Mouse (Mus musculus): ENCODE data around the gene Shh. TPM values are rescaled to one million over a fixed set of nuclear protein-coding genes. Genes with fewer than 3 reads are reported as not detected.

Shh gene
- polyA plus RNA-seq, 2 experiments: 0.04 TPM; not detected in 1

DNA sequence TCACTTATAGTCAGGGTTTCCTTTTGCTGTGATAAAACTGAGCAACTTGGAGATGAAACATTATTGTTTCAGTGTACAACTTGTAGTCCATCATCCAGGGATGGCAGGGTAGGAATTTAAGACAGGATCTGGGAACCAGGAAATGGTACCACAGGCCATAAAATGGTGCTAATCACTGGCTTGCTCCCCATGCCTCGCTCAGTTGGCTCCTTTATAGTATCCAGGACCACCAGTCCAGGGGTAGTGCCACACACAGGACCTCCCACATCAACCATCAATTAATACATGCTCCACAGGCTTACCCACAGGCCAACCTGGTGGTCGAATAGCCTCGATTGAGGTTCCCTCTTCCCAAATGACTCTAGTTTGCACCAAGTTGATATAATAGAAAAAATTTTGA lies 15.9 kb upstream of the Shh start:
- no peaks in the 10 kb centered on the region for H3K9me3 ChIP-seq (ENCODE audit: control insufficient read depth, low read length)
- no peak overlapping the region for H3K4me2 ChIP-seq (ENCODE audit: low read depth)
- H3K4me1 ChIP-seq (replicated peaks; ENCODE audit: control insufficient read depth in 2 of 2, insufficient read depth in 2 of 2, low read length in 1 of 2): no peaks in the 10 kb centered on the region
- 45% methylated on average over 3 of the region's 3 CpGs for whole genome bisulfite sequencing (ENCODE audit: insufficient replicate concordance)
- DNase-seq (ENCODE audit: low read depth in 3 of 3, low spot score in 3 of 3) (no peak), ATAC-seq (ENCODE audit: insufficient read depth) (no peak)
- no peaks in the 10 kb centered on the region for H3K36me3 ChIP-seq (replicated peaks; ENCODE audit: control insufficient read depth, insufficient read depth, low read depth)
- H3K27ac ChIP-seq: no peak overlapping the region
- TF ChIP-seq CTCF (IDR thresholded peaks at IDR 0.05; ENCODE audit: low read depth) (no peak), EP300 (IDR thresholded peaks at IDR 0.05; ENCODE audit: low read depth) (no peak)
- no peaks in the 10 kb centered on the region for H3K27me3 ChIP-seq (ENCODE audit: control insufficient read depth, insufficient read depth, low read length)
- H3K4me3 ChIP-seq (ENCODE audit: insufficient read depth in 1 of 2, low read depth in 2 of 2, low read length in 2 of 2): no peak overlapping the region
- no peak overlapping the region for H3K9ac ChIP-seq (replicated peaks)

DNA sequence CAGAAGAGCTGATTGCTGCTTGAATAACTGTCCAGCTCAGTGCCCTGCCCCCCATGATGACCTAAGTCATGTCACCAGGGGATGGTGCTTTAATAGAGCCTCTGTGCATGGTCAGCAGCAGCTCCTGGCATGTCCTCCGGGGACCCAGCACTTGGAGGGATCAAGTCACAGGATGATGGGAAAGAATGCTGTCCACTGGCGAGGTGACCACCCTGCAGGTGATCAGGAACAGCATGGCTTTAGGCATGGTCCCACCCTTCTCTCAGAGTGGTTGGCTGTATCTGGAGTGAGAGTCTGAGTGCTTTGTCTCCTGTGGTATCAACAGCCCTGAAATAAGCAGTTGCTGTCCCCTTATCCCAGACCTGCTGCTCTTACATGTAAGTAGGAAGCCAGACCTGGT lies 14.7 kb upstream of the Shh start:
- Histone ChIP-seq H3K27me3 (ENCODE audit: control insufficient read depth, insufficient read depth, low read length) (no peaks in the 10 kb centered on the region), H3K9me3 (ENCODE audit: control insufficient read depth, low read length) (no peaks in the 10 kb centered on the region), H3K4me2 (ENCODE audit: low read depth) (no peak overlapping the region), H3K36me3 (replicated peaks; ENCODE audit: control insufficient read depth, insufficient read depth, low read depth) (no peaks in the 10 kb centered on the region), H3K4me3 (ENCODE audit: insufficient read depth in 1 of 2, low read depth in 2 of 2, low read length in 2 of 2) (no peak overlapping the region), H3K4me1 (replicated peaks; ENCODE audit: control insufficient read depth in 2 of 2, insufficient read depth in 2 of 2, low read length in 1 of 2) (no peaks in the 10 kb centered on the region), H3K9ac (replicated peaks) (no peak overlapping the region), H3K27ac (no peak overlapping the region)
- WGBS (ENCODE audit: insufficient replicate concordance): 41% methylated on average over 2 of the region's 2 CpGs
- DNase-seq (ENCODE audit: low read depth in 3 of 3, low spot score in 3 of 3) (no peak), ATAC-seq (ENCODE audit: insufficient read depth) (no peak)
- TF ChIP-seq CTCF (IDR thresholded peaks at IDR 0.05; ENCODE audit: low read depth) (no peak), EP300 (IDR thresholded peaks at IDR 0.05; ENCODE audit: low read depth) (no peak)

DNA sequence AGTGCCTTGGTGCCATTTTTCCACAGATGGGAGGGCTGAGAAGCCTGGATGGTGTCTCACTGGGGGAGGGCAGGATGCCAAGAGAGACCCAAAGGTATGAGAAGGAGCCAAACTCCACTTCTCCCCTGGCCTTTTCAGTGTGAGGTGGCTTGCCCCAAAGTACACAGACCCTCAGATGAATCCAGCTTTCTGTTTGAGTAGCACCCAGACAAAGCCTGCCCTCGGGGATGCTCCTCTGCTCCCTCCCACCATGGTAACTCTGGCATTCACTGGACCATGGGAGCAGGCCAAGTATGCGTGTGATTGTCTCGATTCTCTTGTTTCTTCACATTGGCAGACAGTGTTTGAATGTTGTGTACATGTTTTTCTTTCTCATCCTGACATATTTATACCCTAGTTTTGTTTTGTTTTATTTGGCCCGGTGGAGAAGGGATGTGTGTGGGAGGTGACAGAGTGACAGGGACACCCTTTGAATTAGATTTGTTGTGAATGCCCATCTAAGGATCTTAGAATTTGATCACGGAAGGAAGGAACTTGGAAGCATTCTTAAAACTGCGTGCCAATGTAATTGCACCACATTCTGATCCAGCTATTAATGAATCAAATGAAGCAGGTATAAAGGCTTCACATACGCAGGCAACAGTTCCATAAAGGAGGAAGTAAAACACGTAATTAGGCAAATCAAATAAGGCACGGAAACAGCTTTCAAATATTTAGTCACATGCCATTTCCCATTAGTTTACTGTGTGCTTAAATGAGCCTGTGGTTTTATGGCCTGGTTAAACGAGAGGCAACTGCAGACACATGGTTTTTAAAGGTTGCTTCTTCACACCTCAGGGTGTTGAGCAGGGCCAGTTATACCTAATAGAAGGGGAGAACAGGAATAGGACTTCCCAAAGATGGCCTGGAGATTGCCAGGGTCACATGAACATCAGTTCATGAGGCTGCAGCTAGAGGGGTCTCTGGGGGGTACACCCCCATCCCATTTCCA lies 9.6 kb upstream of the Shh start:
- no peak for DNase-seq (ENCODE audit: low read depth in 3 of 3, low spot score in 3 of 3)
- ATAC-seq (ENCODE audit: insufficient read depth): no peak

DNA sequence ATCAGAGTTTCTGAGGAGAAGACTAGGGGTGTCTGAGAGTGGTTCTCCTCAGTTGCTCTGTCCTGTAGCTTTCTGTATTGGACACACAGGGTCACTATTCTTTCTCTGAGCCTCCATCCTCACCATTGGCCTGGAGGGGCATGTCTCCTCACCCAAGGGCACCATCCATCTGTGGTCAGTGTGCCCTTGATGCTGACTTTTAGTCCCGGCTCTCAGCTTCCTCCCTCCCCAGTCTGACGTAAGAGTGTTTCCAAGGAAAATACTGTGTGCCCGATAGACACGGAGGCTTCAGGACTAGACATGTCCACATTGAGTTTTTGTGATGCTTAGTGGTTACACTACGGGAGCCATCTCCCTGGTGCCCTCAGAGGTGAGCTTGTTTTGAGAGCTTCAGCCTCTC lies 6.5 kb upstream of the Shh start:
- no peak for DNase-seq (ENCODE audit: low read depth in 3 of 3, low spot score in 3 of 3)
- no peak for ATAC-seq (ENCODE audit: insufficient read depth)
- H3K27ac ChIP-seq: no peak overlapping the region
- H3K36me3 ChIP-seq (replicated peaks; ENCODE audit: control insufficient read depth, insufficient read depth, low read depth): no peaks in the 10 kb centered on the region
- no peak overlapping the region for H3K4me2 ChIP-seq (ENCODE audit: low read depth)
- 58% methylated on average over 5 of the region's 5 CpGs for WGBS (ENCODE audit: insufficient replicate concordance)
- H3K4me1 ChIP-seq (replicated peaks; ENCODE audit: control insufficient read depth in 2 of 2, insufficient read depth in 2 of 2, low read length in 1 of 2): no peaks in the 10 kb centered on the region
- no peak overlapping the region for H3K4me3 ChIP-seq (ENCODE audit: insufficient read depth in 1 of 2, low read depth in 2 of 2, low read length in 2 of 2)
- no peaks in the 10 kb centered on the region; the same call in 1 of the 2 replicates for H3K27me3 ChIP-seq (ENCODE audit: control insufficient read depth, insufficient read depth, low read length)
- no peaks in the 10 kb centered on the region for H3K9me3 ChIP-seq (ENCODE audit: control insufficient read depth, low read length)
- no peak for TF ChIP-seq CTCF (IDR thresholded peaks at IDR 0.05; ENCODE audit: low read depth)
- TF ChIP-seq EP300 (IDR thresholded peaks at IDR 0.05; ENCODE audit: low read depth): no peak
- H3K9ac ChIP-seq (replicated peaks): no peak overlapping the region

More for the DNA sequence above, 9.6 kb upstream of the Shh start:
- WGBS (ENCODE audit: insufficient replicate concordance): 46% methylated on average over 10 of the region's 10 CpGs
- no peak overlapping the region for H3K27ac ChIP-seq
- H3K4me3 ChIP-seq (ENCODE audit: insufficient read depth in 1 of 2, low read depth in 2 of 2, low read length in 2 of 2): no peak overlapping the region
- no peak overlapping the region for H3K4me2 ChIP-seq (ENCODE audit: low read depth)
- no peaks in the 10 kb centered on the region for H3K4me1 ChIP-seq (replicated peaks; ENCODE audit: control insufficient read depth in 2 of 2, insufficient read depth in 2 of 2, low read length in 1 of 2)
- no peaks in the 10 kb centered on the region for H3K27me3 ChIP-seq (ENCODE audit: control insufficient read depth, insufficient read depth, low read length)
- H3K9ac ChIP-seq (replicated peaks): no peak overlapping the region
- H3K9me3 ChIP-seq (ENCODE audit: control insufficient read depth, low read length): no peaks in the 10 kb centered on the region
- H3K36me3 ChIP-seq (replicated peaks; ENCODE audit: control insufficient read depth, insufficient read depth, low read depth): no peaks in the 10 kb centered on the region
- TF ChIP-seq EP300 (IDR thresholded peaks at IDR 0.05; ENCODE audit: low read depth): no peak
- TF ChIP-seq CTCF (IDR thresholded peaks at IDR 0.05; ENCODE audit: low read depth): no peak

DNA sequence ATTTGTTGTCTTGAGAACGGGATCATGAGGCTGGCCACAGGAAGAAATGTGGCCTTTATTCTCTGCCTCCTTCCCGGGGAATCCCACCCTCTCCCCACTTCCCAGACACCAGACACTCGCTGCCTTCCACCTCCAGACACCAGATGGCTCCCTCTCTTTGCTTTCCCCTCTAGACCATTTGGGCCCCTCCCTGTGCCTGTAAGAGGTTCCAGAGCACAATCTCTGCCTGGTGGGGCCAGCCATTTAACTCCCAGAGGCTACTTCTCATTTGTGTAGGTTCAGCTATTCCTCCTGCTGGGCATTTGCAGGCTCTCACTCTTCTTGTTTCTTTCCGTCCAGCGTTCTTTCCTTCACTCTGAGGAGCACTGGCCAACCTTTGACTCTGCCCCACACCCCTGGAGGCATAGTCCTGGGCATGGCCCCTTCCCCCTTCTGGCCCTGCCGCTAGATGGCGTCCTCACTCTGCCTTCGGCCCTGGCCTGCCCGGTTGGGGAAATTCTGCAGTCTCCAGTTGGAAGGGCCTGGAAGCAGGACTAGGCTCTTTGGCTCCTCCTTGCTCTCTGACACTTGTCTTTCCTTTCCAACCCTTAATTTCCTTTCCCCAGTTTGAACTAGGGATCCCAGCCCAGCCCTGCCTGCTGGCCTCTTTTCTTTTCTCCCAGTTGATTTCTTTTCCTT lies 2.6 kb upstream of the Shh start:
- Histone ChIP-seq H3K36me3 (replicated peaks; ENCODE audit: control insufficient read depth, insufficient read depth, low read depth) (no peaks in the 10 kb centered on the region), H3K4me3 (ENCODE audit: insufficient read depth in 1 of 2, low read depth in 2 of 2, low read length in 2 of 2) (no peak overlapping the region), H3K27me3 (ENCODE audit: control insufficient read depth, insufficient read depth, low read length) (peaks cover 33% of the 10 kb centered on the region), H3K9ac (replicated peaks) (no peak overlapping the region), H3K9me3 (ENCODE audit: control insufficient read depth, low read length) (no peaks in the 10 kb centered on the region), H3K27ac (no peak overlapping the region), H3K4me2 (ENCODE audit: low read depth) (no peak overlapping the region), H3K4me1 (replicated peaks; ENCODE audit: control insufficient read depth in 2 of 2, insufficient read depth in 2 of 2, low read length in 1 of 2) (no peaks in the 10 kb centered on the region)
- ATAC-seq (ENCODE audit: insufficient read depth) (no peak), DNase-seq (ENCODE audit: low read depth in 3 of 3, low spot score in 3 of 3) (no peak)
- TF ChIP-seq CTCF (IDR thresholded peaks at IDR 0.05; ENCODE audit: low read depth): peak; percentile 75
- no peak for TF ChIP-seq EP300 (IDR thresholded peaks at IDR 0.05; ENCODE audit: low read depth)
- 6% methylated on average over 9 of the region's 9 CpGs for WGBS (ENCODE audit: insufficient replicate concordance)
